Mouse (Mus musculus) limb, embryonic 14.5 days (tissue): ENCODE measurements around the gene Zfp715. TPM values are rescaled to one million over a fixed set of nuclear protein-coding genes. Genes with fewer than 3 reads are reported as not detected.
"Not testable (repeated sequence)": the region's sequence is repeated elsewhere in the genome, so short reads cannot be mapped to it uniquely, and the experiment has no call there.

Experiments used
- ATAC-seq: fragments of 200-750 bp; cut with Nextera tagmentation; 2 replicates; pipeline ENCODE4 v1.8.0; 2017; ENCODE audit warnings: low read depth, moderate number of reproducible peaks, moderate TSS enrichment; ENCODE audit not compliant: low FRiP score
- DNase-seq: peaks from one replicate; pipeline ENCODE4 v3.0.0-alpha.2; 2015; ENCODE audit warnings: low spot score
- H3K27ac ChIP-seq: fragments of 300-500 bp; sonication (generic); replicated peaks from 2 replicates; pipeline ENCODE4 v1.5.1; 2014; ENCODE audit warnings: low read depth, mild to moderate bottlenecking, low read length, moderate library complexity, mixed read lengths
- H3K27me3 ChIP-seq: fragments of 300-500 bp; sonication (generic); 2 replicates; pipeline ENCODE4 v1.6.1; 2014; ENCODE audit warnings: low read length, mixed read lengths; ENCODE audit not compliant: control insufficient read depth, insufficient read depth
- H3K36me3 ChIP-seq: fragments of 300-500 bp; sonication (generic); 2 replicates; pipeline ENCODE4 v1.6.1; 2014; ENCODE audit warnings: mild to moderate bottlenecking, low read length, moderate library complexity, mixed read lengths; ENCODE audit not compliant: control insufficient read depth, insufficient read depth
- H3K4me1 ChIP-seq: fragments of 300-500 bp; sonication (generic); 2 replicates; pipeline ENCODE4 v1.6.1; 2014; ENCODE audit warnings: antibody characterized with exemption, low read length, mixed read lengths; ENCODE audit not compliant: control insufficient read depth, insufficient read depth
- H3K4me2 ChIP-seq: fragments of 300-500 bp; sonication (generic); replicated peaks from 2 replicates; pipeline ENCODE4 v1.6.1; 2014; ENCODE audit warnings: low read depth, mild to moderate bottlenecking, low read length, moderate library complexity; ENCODE audit not compliant: severe bottlenecking
- H3K4me3 ChIP-seq: fragments of 300-500 bp; sonication (generic); replicated peaks from 2 replicates; pipeline ENCODE4 v1.5.1; 2014; ENCODE audit warnings: low read length
- H3K9ac ChIP-seq: fragments of 300-500 bp; sonication (generic); 2 replicates; pipeline ENCODE4 v1.6.1; 2014; ENCODE audit warnings: mild to moderate bottlenecking, low read depth, low read length, moderate library complexity; ENCODE audit not compliant: severe bottlenecking
- H3K9me3 ChIP-seq: fragments of 300-500 bp; sonication (generic); 2 replicates; pipeline ENCODE4 v1.6.1; 2016; ENCODE audit warnings: low read length; ENCODE audit not compliant: control insufficient read depth
- POLR2A ChIP-seq: fragments of 200-500 bp; IDR thresholded peaks from 2 replicates; pipeline ENCODE4 v1.8.0; 2012; ENCODE audit warnings: inconsistent platforms, mild to moderate bottlenecking, moderate library complexity, borderline replicate concordance; ENCODE audit not compliant: insufficient read depth, insufficient read length; ENCODE audit errors: extremely low read depth
- WGBS: fragments of 180-500 bp; shearing (Covaris S2); extraction: QIAGEN DNeasy Blood & Tissue Kit; methylation state at CpG from one replicate; pipeline ENCODE4 v1.1.7; 2014; 5-methylcytosine and 5-hydroxymethylcytosine counted together
- polyA plus RNA-seq, 2 experiments: library from polyadenylated mRNA; depleted of rRNA in 1 of 2; stranded (reverse) in 1 of 2; unstranded in 1 of 2; fragments of >200 nt; fragmentation: Nextera tagmentation in 1 of 2; extraction: Ambion mirVana in 1 of 2; gene quantifications; 2 replicates each; pipeline versions ENCODE4 v1.2.1 to v1.2.3; 2012 to 2014

Zfp715 gene
- polyA plus RNA-seq, 2 experiments, result 14.1 to 16.2 TPM

GRCm38 (mm10) chr7:43273476-43273875 is 39.6 kb downstream of the Zfp715 start:
- TF ChIP-seq POLR2A, result no peak
- Histone ChIP-seq H3K4me1 (no peaks in the 10 kb centered on the region), H3K9me3 (no peaks in the 10 kb centered on the region), H3K36me3 (no peaks in the 10 kb centered on the region), H3K4me3 (no peak overlapping the region), H3K27me3 (no peaks in the 10 kb centered on the region), H3K9ac (no peak overlapping the region), H3K4me2 (no peak overlapping the region), H3K27ac (no peak overlapping the region)
- WGBS, result 88% methylated on average over 1 of the region's 1 CpGs
- no peak for DNase-seq
- ATAC-seq, result no peak

- not testable (repeated sequence) for H3K27ac ChIP-seq, H3K4me2 ChIP-seq, H3K9ac ChIP-seq, ATAC-seq, H3K27me3 ChIP-seq, H3K4me3 ChIP-seq, H3K36me3 ChIP-seq, H3K4me1 ChIP-seq, H3K9me3 ChIP-seq, DNase-seq
- WGBS, result 85% methylated on average over 13 of the region's 13 CpGs
Measured at GRCm38 (mm10) chr7:43267359-43267758, 45.7 kb downstream of the Zfp715 start.

- 82% methylated on average over 7 of the region's 7 CpGs for WGBS
- H3K4me3 ChIP-seq, result no peak overlapping the region
- no peaks in the 10 kb centered on the region for H3K36me3 ChIP-seq
- no peak for DNase-seq
- no peaks in the 10 kb centered on the region for H3K27me3 ChIP-seq
- TF ChIP-seq POLR2A, result no peak
- no peak overlapping the region for H3K9ac ChIP-seq
- H3K4me1 ChIP-seq, result no peaks in the 10 kb centered on the region
- H3K9me3 ChIP-seq, result no peaks in the 10 kb centered on the region
- no peak overlapping the region for H3K27ac ChIP-seq
- no peak overlapping the region for H3K4me2 ChIP-seq
- no peak for ATAC-seq
Measured at GRCm38 (mm10) chr7:43253540-43253939, 59.6 kb downstream of the Zfp715 start.

GRCm38 (mm10) chr7:43250718-43251117 is 62.4 kb downstream of the Zfp715 start:
- H3K27ac ChIP-seq, DNase-seq, H3K4me1 ChIP-seq, H3K9me3 ChIP-seq, H3K9ac ChIP-seq, H3K4me3 ChIP-seq, H3K4me2 ChIP-seq, H3K36me3 ChIP-seq, ATAC-seq, H3K27me3 ChIP-seq: not testable (repeated sequence)
- WGBS, result 76% methylated on average over 1 of the region's 1 CpGs

Other genes starting within 250 kb of the Zfp715 start
- not detected in 2 replicates for gene Zfp936, start 199.1 kb downstream of the Zfp715 start, polyA plus RNA-seq (2012; rRNA removed)
- 0.29 TPM in 1 of 2 replicates, not detected in the other for gene Zfp936, start 199.1 kb downstream of the Zfp715 start, polyA plus RNA-seq (2014; fragmentation: Nextera tagmentation; extraction: Ambion mirVana)
- gene Siglecf, start 38.0 kb upstream of the Zfp715 start, polyA plus RNA-seq (2012; rRNA removed), result 0.19 and 0.28 TPM in 2 replicates
- 0.18 and 0.28 TPM in 2 replicates for gene Siglecf, start 38.0 kb upstream of the Zfp715 start, polyA plus RNA-seq (2014; fragmentation: Nextera tagmentation; extraction: Ambion mirVana)
- 0.13 and 0.29 TPM in 2 replicates for gene Siglecg, start 94.9 kb upstream of the Zfp715 start, polyA plus RNA-seq (2012; rRNA removed)
- 0.07 and 0.33 TPM in 2 replicates for gene Siglecg, start 94.9 kb upstream of the Zfp715 start, polyA plus RNA-seq (2014; fragmentation: Nextera tagmentation; extraction: Ambion mirVana)
- gene Lim2, start 114.4 kb upstream of the Zfp715 start, polyA plus RNA-seq (2012; rRNA removed), result not detected in 2 replicates
- gene Lim2, start 114.4 kb upstream of the Zfp715 start, polyA plus RNA-seq (2014; fragmentation: Nextera tagmentation; extraction: Ambion mirVana), result not detected in 2 replicates
- gene Nkg7, start 123.8 kb upstream of the Zfp715 start, polyA plus RNA-seq (2012; rRNA removed), result 0.68 and 0.88 TPM in 2 replicates
- 1.7 and 2.3 TPM in 2 replicates for gene Nkg7, start 123.8 kb upstream of the Zfp715 start, polyA plus RNA-seq (2014; fragmentation: Nextera tagmentation; extraction: Ambion mirVana)
- gene Cldnd2, start 127.5 kb upstream of the Zfp715 start, polyA plus RNA-seq (2012; rRNA removed), result not detected in 2 replicates
- not detected in 2 replicates for gene Cldnd2, start 127.5 kb upstream of the Zfp715 start, polyA plus RNA-seq (2014; fragmentation: Nextera tagmentation; extraction: Ambion mirVana)
- 93.3 and 153 TPM in 2 replicates for gene Etfb, start 130.8 kb upstream of the Zfp715 start, polyA plus RNA-seq (2012; rRNA removed)
- gene Etfb, start 130.8 kb upstream of the Zfp715 start, polyA plus RNA-seq (2014; fragmentation: Nextera tagmentation; extraction: Ambion mirVana), result 280 and 301 TPM in 2 replicates
- gene Gm45233, start 130.8 kb upstream of the Zfp715 start, polyA plus RNA-seq (2012; rRNA removed), result 1.0 and 3.2 TPM in 2 replicates
- 0.26 and 0.63 TPM in 2 replicates for gene Gm45233, start 130.8 kb upstream of the Zfp715 start, polyA plus RNA-seq (2014; fragmentation: Nextera tagmentation; extraction: Ambion mirVana)
- gene Vsig10l, start 149.9 kb upstream of the Zfp715 start, polyA plus RNA-seq (2012; rRNA removed), result 6.6 and 8.4 TPM in 2 replicates
- gene Vsig10l, start 149.9 kb upstream of the Zfp715 start, polyA plus RNA-seq (2014; fragmentation: Nextera tagmentation; extraction: Ambion mirVana), result 4.0 and 5.0 TPM in 2 replicates
- gene Iglon5, start 176.8 kb upstream of the Zfp715 start, polyA plus RNA-seq (2012; rRNA removed), result 25.1 and 34.7 TPM in 2 replicates
- gene Iglon5, start 176.8 kb upstream of the Zfp715 start, polyA plus RNA-seq (2014; fragmentation: Nextera tagmentation; extraction: Ambion mirVana), result 1.1 and 1.2 TPM in 2 replicates
- not detected in 2 replicates for gene 4931406B18Rik, start 192.6 kb upstream of the Zfp715 start, polyA plus RNA-seq (2012; rRNA removed)
- gene 4931406B18Rik, start 192.6 kb upstream of the Zfp715 start, polyA plus RNA-seq (2014; fragmentation: Nextera tagmentation; extraction: Ambion mirVana), result not detected in 2 replicates
- gene Cd33, start 231.1 kb upstream of the Zfp715 start, polyA plus RNA-seq (2012; rRNA removed), result 2.4 and 3.0 TPM in 2 replicates
- gene Cd33, start 231.1 kb upstream of the Zfp715 start, polyA plus RNA-seq (2014; fragmentation: Nextera tagmentation; extraction: Ambion mirVana), result 2.9 and 3.1 TPM in 2 replicates
- gene Zfp658, start 249.0 kb upstream of the Zfp715 start, polyA plus RNA-seq (2012; rRNA removed), result 4.9 and 5.7 TPM in 2 replicates
- gene Zfp658, start 249.0 kb upstream of the Zfp715 start, polyA plus RNA-seq (2014; fragmentation: Nextera tagmentation; extraction: Ambion mirVana), result 3.6 and 3.8 TPM in 2 replicates